Mouse (Mus musculus): ENCODE measurements around the gene Cpn2. TPM values are rescaled to one million over a fixed set of nuclear protein-coding genes. Genes with fewer than 3 reads are reported as not detected.
A peak's percentile ranks its signal among the peaks of the same experiment; 100 is the strongest.

Cpn2 gene
- total and polyA plus RNA-seq, 2 experiments from 2014 or later = not detected

DNA sequence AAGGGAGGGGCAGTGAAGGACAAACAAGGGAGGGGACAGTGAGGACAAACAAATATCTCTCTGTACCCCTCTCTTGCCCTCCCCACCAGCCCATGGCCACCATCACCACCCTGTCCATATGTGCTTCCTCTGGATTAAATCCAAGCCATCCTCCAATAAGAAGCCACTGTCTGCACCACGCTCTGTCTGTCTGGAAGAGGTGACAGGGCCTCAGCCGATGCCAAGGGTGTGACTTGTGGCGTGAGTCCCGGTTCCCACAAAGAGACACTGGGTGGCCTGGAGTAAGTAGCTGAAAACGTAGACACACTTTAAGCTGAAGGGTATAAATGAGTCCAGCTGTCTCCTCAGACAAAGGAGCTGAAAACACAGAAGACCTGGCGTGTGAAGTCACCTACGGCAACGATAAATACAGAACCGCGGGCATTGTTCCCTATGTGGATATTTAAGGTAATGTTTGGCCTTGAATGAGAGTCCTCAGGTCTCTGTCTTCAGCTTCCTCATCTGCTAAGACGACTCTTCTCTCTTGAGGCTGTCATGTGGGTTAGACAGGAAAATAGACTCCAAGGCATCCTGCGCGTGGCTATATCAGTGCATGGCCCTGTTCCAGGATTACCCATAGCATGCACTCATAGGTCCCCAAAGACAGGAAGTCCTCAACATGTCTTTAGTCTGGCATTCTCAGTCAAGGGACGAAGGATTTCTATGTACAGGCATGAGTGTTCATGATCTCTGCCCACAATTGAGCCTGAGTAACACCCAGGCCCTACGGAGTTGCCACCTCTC is 8.4 kb upstream of the Cpn2 start:
- H3K27ac ChIP-seq (ENCODE audit: low read depth, low read length) = no peak overlapping the region
- no peaks in the 10 kb centered on the region for H3K4me1 ChIP-seq (ENCODE audit: insufficient read depth, low read length)
- H3K27me3 ChIP-seq (ENCODE audit: insufficient read depth, low read length) = no peaks in the 10 kb centered on the region
- H3K9ac ChIP-seq (replicated peaks; ENCODE audit: low read length, poor library complexity, severe bottlenecking) = no peak overlapping the region
- no peak for TF ChIP-seq CTCF (IDR thresholded peaks at IDR 0.05)
- ATAC-seq (ENCODE audit: low FRiP score) = no peak
- H3K4me3 ChIP-seq (ENCODE audit: low read depth, low read length) = no peak overlapping the region
- H3K36me3 ChIP-seq (ENCODE audit: insufficient read depth, low read length) = no peaks in the 10 kb centered on the region
- no peaks in the 10 kb centered on the region for H3K9me3 ChIP-seq (ENCODE audit: low read length)
- DNase-seq (ENCODE audit: low spot score) = no peak
- H3K4me2 ChIP-seq (ENCODE audit: low read depth, low read length, poor library complexity, severe bottlenecking) = no peak overlapping the region
- 74% methylated on average over 15 of the region's 15 CpGs for WGBS

DNA sequence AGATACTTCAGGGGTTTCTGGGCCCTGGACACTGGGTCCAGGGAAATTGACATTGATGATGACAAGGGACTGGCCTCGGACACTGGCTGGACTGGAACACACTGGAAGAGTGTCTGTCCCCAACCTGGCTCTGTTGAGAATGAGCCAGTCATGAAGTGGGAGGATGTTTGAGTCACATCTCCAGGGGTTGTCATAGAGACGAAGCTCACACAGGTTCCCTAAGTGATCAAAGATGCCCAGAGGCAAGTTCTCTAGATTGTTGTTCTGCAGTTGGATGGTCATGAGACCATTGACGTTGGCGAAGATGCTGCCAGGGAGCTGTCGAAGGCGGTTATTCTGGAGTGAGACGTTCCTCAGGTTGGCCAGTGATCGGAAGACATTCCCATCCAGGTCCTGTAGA is 5.8 kb upstream of the Cpn2 start:
- no peak for ATAC-seq (ENCODE audit: low FRiP score)

DNA sequence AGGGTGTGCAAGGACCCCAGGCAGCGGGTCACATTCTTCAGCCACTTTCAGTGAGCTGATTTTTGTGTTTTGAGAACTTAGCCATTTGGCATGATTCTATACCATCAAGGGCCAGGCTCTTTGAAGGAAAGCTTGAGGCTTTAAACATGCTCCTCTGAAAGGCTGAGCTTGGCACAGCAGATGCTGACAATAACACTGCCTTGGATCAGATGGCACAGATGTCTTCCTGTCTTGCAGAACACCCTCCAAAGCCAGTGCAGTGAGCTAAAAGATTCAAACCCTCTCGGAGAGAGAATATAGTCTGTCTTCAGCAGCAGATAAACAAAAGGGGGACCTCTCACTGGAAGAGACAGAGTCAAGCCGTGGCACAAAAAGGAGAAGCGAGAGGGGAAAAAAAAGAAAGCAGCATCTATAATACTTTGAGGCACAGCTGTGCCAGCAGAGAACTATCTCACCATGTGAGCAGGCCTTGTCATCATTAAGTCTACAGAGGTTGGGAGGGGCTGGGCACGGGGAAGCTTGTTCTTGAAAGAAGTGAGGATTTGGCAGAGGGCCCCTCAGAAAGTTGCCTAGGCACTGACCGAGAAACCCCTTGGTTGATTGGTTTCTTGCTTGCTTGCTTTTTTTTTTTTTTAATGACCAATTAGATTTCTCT is 4.8 kb upstream of the Cpn2 start:
- TF ChIP-seq CTCF (IDR thresholded peaks at IDR 0.05) = no peak
- no peak for ATAC-seq (ENCODE audit: low FRiP score)
- no peak overlapping the region for H3K27ac ChIP-seq (ENCODE audit: low read depth, low read length)

More for the DNA sequence above, 5.8 kb upstream of the Cpn2 start:
- Histone ChIP-seq H3K27ac (ENCODE audit: low read depth, low read length) (no peak overlapping the region), H3K36me3 (ENCODE audit: insufficient read depth, low read length) (no peaks in the 10 kb centered on the region), H3K4me1 (ENCODE audit: insufficient read depth, low read length) (no peaks in the 10 kb centered on the region), H3K27me3 (ENCODE audit: insufficient read depth, low read length) (no peaks in the 10 kb centered on the region), H3K9me3 (ENCODE audit: low read length) (no peaks in the 10 kb centered on the region), H3K4me3 (ENCODE audit: low read depth, low read length) (no peak overlapping the region), H3K4me2 (ENCODE audit: low read depth, low read length, poor library complexity, severe bottlenecking) (no peak overlapping the region), H3K9ac (replicated peaks; ENCODE audit: low read length, poor library complexity, severe bottlenecking) (no peak overlapping the region)
- TF ChIP-seq CTCF (IDR thresholded peaks at IDR 0.05) = no peak
- DNase-seq (ENCODE audit: low spot score) = no peak
- WGBS = 91% methylated on average over 8 of the region's 8 CpGs

DNA sequence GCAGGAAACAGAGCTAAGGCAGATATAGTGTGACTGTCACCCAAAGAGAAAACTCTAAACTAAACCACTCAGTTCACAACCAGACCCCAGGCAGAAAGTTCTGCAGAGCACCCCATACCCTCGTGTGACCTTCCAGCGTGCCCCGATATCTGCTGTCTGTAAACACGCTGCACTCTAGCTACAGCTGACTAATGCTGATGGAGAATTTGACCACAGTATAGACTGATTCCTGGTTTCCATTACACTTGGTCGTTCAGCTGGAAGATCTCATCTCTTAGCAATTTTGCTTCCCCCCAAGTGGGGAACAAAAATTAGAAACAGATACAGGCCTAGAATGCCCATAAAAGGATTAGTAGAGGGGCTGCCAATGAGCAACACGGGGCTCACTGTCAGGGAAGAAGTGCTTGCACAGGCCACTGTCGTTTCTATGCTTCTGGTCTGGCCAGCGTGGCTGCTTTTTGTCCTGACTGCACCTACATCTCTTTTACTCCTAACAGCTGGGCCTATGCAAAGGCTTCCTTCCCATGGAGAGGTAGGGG is 4.0 kb upstream of the Cpn2 start:
- Histone ChIP-seq H3K9ac (replicated peaks; ENCODE audit: low read length, poor library complexity, severe bottlenecking) (no peak overlapping the region), H3K4me2 (ENCODE audit: low read depth, low read length, poor library complexity, severe bottlenecking) (no peak overlapping the region), H3K4me1 (ENCODE audit: insufficient read depth, low read length) (no peaks in the 10 kb centered on the region), H3K9me3 (ENCODE audit: low read length) (no peaks in the 10 kb centered on the region), H3K36me3 (ENCODE audit: insufficient read depth, low read length) (no peaks in the 10 kb centered on the region), H3K27me3 (ENCODE audit: insufficient read depth, low read length) (no peaks in the 10 kb centered on the region), H3K4me3 (ENCODE audit: low read depth, low read length) (no peak overlapping the region), H3K27ac (ENCODE audit: low read depth, low read length) (no peak overlapping the region)
- WGBS = 62% methylated on average over 8 of the region's 8 CpGs
- ATAC-seq (ENCODE audit: low FRiP score) (no peak), DNase-seq (ENCODE audit: low spot score) (no peak)
- no peak for TF ChIP-seq CTCF (IDR thresholded peaks at IDR 0.05)

More for the DNA sequence above, 4.8 kb upstream of the Cpn2 start:
- H3K9ac ChIP-seq (replicated peaks; ENCODE audit: low read length, poor library complexity, severe bottlenecking) = no peak overlapping the region
- no peaks in the 10 kb centered on the region for H3K9me3 ChIP-seq (ENCODE audit: low read length)
- H3K27me3 ChIP-seq (ENCODE audit: insufficient read depth, low read length) = no peaks in the 10 kb centered on the region
- 52% methylated on average over 6 of the region's 6 CpGs for WGBS
- DNase-seq (ENCODE audit: low spot score) = peak; percentile 34
- H3K4me2 ChIP-seq (ENCODE audit: low read depth, low read length, poor library complexity, severe bottlenecking) = no peak overlapping the region
- H3K36me3 ChIP-seq (ENCODE audit: insufficient read depth, low read length) = no peaks in the 10 kb centered on the region
- H3K4me1 ChIP-seq (ENCODE audit: insufficient read depth, low read length) = no peaks in the 10 kb centered on the region
- H3K4me3 ChIP-seq (ENCODE audit: low read depth, low read length) = no peak overlapping the region

DNA sequence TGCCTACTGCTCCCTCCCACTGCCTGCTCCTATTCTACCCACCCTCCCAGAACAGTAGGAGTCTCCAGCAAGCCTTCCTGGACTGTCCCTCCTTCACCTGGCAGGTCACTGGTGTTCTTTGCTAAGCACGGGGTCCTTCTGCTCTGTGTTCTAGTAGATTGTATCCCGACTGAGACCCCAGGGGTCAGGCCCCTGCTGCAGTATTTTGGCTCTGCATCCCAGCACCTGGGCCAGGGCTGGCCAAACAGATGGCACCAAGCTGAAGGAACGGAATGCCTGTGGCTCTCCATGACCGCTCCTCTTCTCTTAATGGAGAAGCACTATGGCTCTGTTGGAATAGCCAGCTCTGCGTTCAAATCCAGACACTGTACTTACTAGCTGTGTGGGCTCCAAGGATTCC is 738 bp downstream of the Cpn2 start:
- H3K27me3 ChIP-seq (ENCODE audit: insufficient read depth, low read length) = no peaks in the 10 kb centered on the region
- H3K36me3 ChIP-seq (ENCODE audit: insufficient read depth, low read length) = no peaks in the 10 kb centered on the region
- no peaks in the 10 kb centered on the region for H3K9me3 ChIP-seq (ENCODE audit: low read length)
- no peak overlapping the region for H3K9ac ChIP-seq (replicated peaks; ENCODE audit: low read length, poor library complexity, severe bottlenecking)
- no peak overlapping the region for H3K27ac ChIP-seq (ENCODE audit: low read depth, low read length)
- H3K4me2 ChIP-seq (ENCODE audit: low read depth, low read length, poor library complexity, severe bottlenecking) = no peak overlapping the region
- TF ChIP-seq CTCF (IDR thresholded peaks at IDR 0.05) = no peak
- H3K4me3 ChIP-seq (ENCODE audit: low read depth, low read length) = no peak overlapping the region
- DNase-seq (ENCODE audit: low spot score) = no peak
- no peaks in the 10 kb centered on the region for H3K4me1 ChIP-seq (ENCODE audit: insufficient read depth, low read length)
- WGBS = 83% methylated on average over 5 of the region's 5 CpGs
- ATAC-seq (ENCODE audit: low FRiP score) = no peak

DNA sequence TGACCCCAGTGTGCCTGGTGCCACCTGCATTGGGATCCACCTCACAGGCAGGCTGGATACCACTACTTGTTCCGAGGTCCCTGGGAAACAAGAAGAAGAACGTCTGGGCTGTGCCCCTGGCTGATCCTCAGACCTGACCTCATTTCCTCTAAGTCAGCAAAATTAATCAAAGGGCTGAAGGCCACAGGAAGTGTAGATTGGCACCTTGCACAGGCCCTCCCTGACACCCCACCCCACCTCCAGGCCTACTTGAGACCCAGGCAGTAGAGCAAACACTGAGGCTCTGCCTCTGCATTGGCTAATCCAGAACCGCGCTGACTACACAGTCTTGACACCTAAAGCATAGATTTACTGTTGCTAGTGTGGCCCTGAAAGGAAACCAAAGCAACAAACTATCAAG is 1.7 kb downstream of the Cpn2 start:
- 87% methylated on average over 4 of the region's 4 CpGs for WGBS

More for the DNA sequence above, 1.7 kb downstream of the Cpn2 start:
- ATAC-seq (ENCODE audit: low FRiP score) = no peak
- Histone ChIP-seq H3K9me3 (ENCODE audit: low read length) (no peaks in the 10 kb centered on the region), H3K4me2 (ENCODE audit: low read depth, low read length, poor library complexity, severe bottlenecking) (no peak overlapping the region), H3K4me1 (ENCODE audit: insufficient read depth, low read length) (no peaks in the 10 kb centered on the region), H3K36me3 (ENCODE audit: insufficient read depth, low read length) (no peaks in the 10 kb centered on the region), H3K4me3 (ENCODE audit: low read depth, low read length) (no peak overlapping the region), H3K9ac (replicated peaks; ENCODE audit: low read length, poor library complexity, severe bottlenecking) (no peak overlapping the region), H3K27me3 (ENCODE audit: insufficient read depth, low read length) (no peaks in the 10 kb centered on the region), H3K27ac (ENCODE audit: low read depth, low read length) (no peak overlapping the region)
- DNase-seq (ENCODE audit: low spot score) = no peak
- no peak for TF ChIP-seq CTCF (IDR thresholded peaks at IDR 0.05)

Data from midbrain, postnatal 0 days (tissue).